Mouse (Mus musculus): ENCODE results near the gene Znhit2. TPM values are rescaled to one million over a fixed set of nuclear protein-coding genes. Genes with fewer than 3 reads are reported as not detected.

Znhit2 gene
- polyA plus RNA-seq, 1 experiment from 2014 or later, result 31.5 TPM

GRCm38 (mm10) chr19:6104476-6104875 lies 43.5 kb downstream of the Znhit2 start:
- ATAC-seq, result no peak
- no peaks in the 10 kb centered on the region for H3K9me3 ChIP-seq (ENCODE audit: control insufficient read depth, low read length)
- no peak overlapping the region for H3K4me3 ChIP-seq (ENCODE audit: low read length)
- H3K36me3 ChIP-seq (ENCODE audit: control insufficient read depth, insufficient read depth, low read length), result no peaks in the 10 kb centered on the region
- WGBS, result 84% methylated on average over 4 of the region's 4 CpGs
- no peaks in the 10 kb centered on the region for H3K27me3 ChIP-seq (replicated peaks; ENCODE audit: control insufficient read depth, insufficient read depth, low read length)
- H3K4me1 ChIP-seq (ENCODE audit: control insufficient read depth, insufficient read depth, low read depth, low read length), result no peaks in the 10 kb centered on the region
- no peak overlapping the region for H3K27ac ChIP-seq (ENCODE audit: low read depth, low read length)
- no peak overlapping the region for H3K9ac ChIP-seq (ENCODE audit: low read depth, low read length)
- no peak overlapping the region for H3K4me2 ChIP-seq (ENCODE audit: low read length)

- no peak within 1 kb of the TSS for H3K9ac ChIP-seq (ENCODE audit: low read depth, low read length)
- no peak within 1 kb of the TSS for H3K4me2 ChIP-seq (ENCODE audit: low read length)
- H3K4me3 ChIP-seq (ENCODE audit: low read length), result no peak within 1 kb of the TSS
- ATAC-seq, result no peak
- 83% methylated on average over 7 of the region's 7 CpGs for WGBS
- H3K36me3 ChIP-seq (ENCODE audit: control insufficient read depth, insufficient read depth, low read length), result no peaks in the 10 kb centered on the region
- no peaks in the 10 kb centered on the region for H3K9me3 ChIP-seq (ENCODE audit: control insufficient read depth, low read length)
- no peak within 1 kb of the TSS for H3K27ac ChIP-seq (ENCODE audit: low read depth, low read length)
- no peaks in the 10 kb centered on the region for H3K4me1 ChIP-seq (ENCODE audit: control insufficient read depth, insufficient read depth, low read depth, low read length)
- no peaks in the 10 kb centered on the region for H3K27me3 ChIP-seq (replicated peaks; ENCODE audit: control insufficient read depth, insufficient read depth, low read length)
Observed at GRCm38 (mm10) chr19:6105586-6105985, 44.6 kb downstream of the Znhit2 start, which contains the start of gene Naaladl1. Gene Naaladl1, plus strand, starts transcription at chr19:6105782.

Small RNA genes lying within 50 kb of the gene (microRNA-seq; reads per million reads assigned to microRNA genes)
- gene Mir6988, result not detected

Other genes with a start within 250 kb of the Znhit2 start
- gene Frmd8, start 185.9 kb upstream of the Znhit2 start, polyA plus RNA-seq (2015; fragmentation: Nextera tagmentation; extraction: Ambion mirVana), result 18.1 and 20.1 TPM in 2 replicates
- gene Slc25a45, start 183.4 kb upstream of the Znhit2 start, polyA plus RNA-seq (2015; fragmentation: Nextera tagmentation; extraction: Ambion mirVana), result 2.2 and 2.6 TPM in 2 replicates
- gene Tigd3, start 167.0 kb upstream of the Znhit2 start, polyA plus RNA-seq (2015; fragmentation: Nextera tagmentation; extraction: Ambion mirVana), result 10.0 and 10.2 TPM in 2 replicates
- 94.0 and 117 TPM in 2 replicates for gene Dpf2, start 148.2 kb upstream of the Znhit2 start, polyA plus RNA-seq (2015; fragmentation: Nextera tagmentation; extraction: Ambion mirVana)
- 22.2 and 23.4 TPM in 2 replicates for gene Cdc42ep2, start 136.4 kb upstream of the Znhit2 start, polyA plus RNA-seq (2015; fragmentation: Nextera tagmentation; extraction: Ambion mirVana)
- gene Pola2, start 97.0 kb upstream of the Znhit2 start, polyA plus RNA-seq (2015; fragmentation: Nextera tagmentation; extraction: Ambion mirVana), result 22.4 and 26.6 TPM in 2 replicates
- gene Slc22a20, start 75.0 kb upstream of the Znhit2 start, polyA plus RNA-seq (2015; fragmentation: Nextera tagmentation; extraction: Ambion mirVana), result not detected in 2 replicates
- 5.2 and 5.6 TPM in 2 replicates for gene Capn1, start 45.3 kb upstream of the Znhit2 start, polyA plus RNA-seq (2015; fragmentation: Nextera tagmentation; extraction: Ambion mirVana)
- gene Syvn1, start 14.6 kb upstream of the Znhit2 start, polyA plus RNA-seq (2015; fragmentation: Nextera tagmentation; extraction: Ambion mirVana), result 29.0 and 38.4 TPM in 2 replicates
- 62.4 and 68.8 TPM in 2 replicates for gene Mrpl49, start 3.4 kb upstream of the Znhit2 start, polyA plus RNA-seq (2015; fragmentation: Nextera tagmentation; extraction: Ambion mirVana)
- gene Fau, start 3.3 kb upstream of the Znhit2 start, polyA plus RNA-seq (2015; fragmentation: Nextera tagmentation; extraction: Ambion mirVana), result 471 and 479 TPM in 2 replicates
- 61.3 and 64.6 TPM in 2 replicates for gene Tm7sf2, start 7.2 kb downstream of the Znhit2 start, polyA plus RNA-seq (2015; fragmentation: Nextera tagmentation; extraction: Ambion mirVana)
- gene Vps51, start 16.0 kb downstream of the Znhit2 start, polyA plus RNA-seq (2015; fragmentation: Nextera tagmentation; extraction: Ambion mirVana), result 89.5 and 91.3 TPM in 2 replicates
- gene Tmem262, start 18.8 kb downstream of the Znhit2 start, polyA plus RNA-seq (2015; fragmentation: Nextera tagmentation; extraction: Ambion mirVana), result not detected in 2 replicates
- gene Gm28374, start 21.1 kb downstream of the Znhit2 start, polyA plus RNA-seq (2015; fragmentation: Nextera tagmentation; extraction: Ambion mirVana), result 1.2 and 1.5 TPM in 2 replicates
- 74.8 and 77.4 TPM in 2 replicates for gene Zfpl1, start 23.8 kb downstream of the Znhit2 start, polyA plus RNA-seq (2015; fragmentation: Nextera tagmentation; extraction: Ambion mirVana)
- 6.8 and 7.7 TPM in 2 replicates for gene Cdca5, start 23.8 kb downstream of the Znhit2 start, polyA plus RNA-seq (2015; fragmentation: Nextera tagmentation; extraction: Ambion mirVana)
- not detected in 2 replicates for gene AC131692.1, start 33.2 kb downstream of the Znhit2 start, polyA plus RNA-seq (2015; fragmentation: Nextera tagmentation; extraction: Ambion mirVana)
- gene Naaladl1, start 44.6 kb downstream of the Znhit2 start, polyA plus RNA-seq (2015; fragmentation: Nextera tagmentation; extraction: Ambion mirVana), result 0.41 and 0.43 TPM in 2 replicates
- gene Sac3d1, start 57.5 kb downstream of the Znhit2 start, polyA plus RNA-seq (2015; fragmentation: Nextera tagmentation; extraction: Ambion mirVana), result 48.5 and 53.9 TPM in 2 replicates
- gene Snx15, start 67.1 kb downstream of the Znhit2 start, polyA plus RNA-seq (2015; fragmentation: Nextera tagmentation; extraction: Ambion mirVana), result 64.3 and 66.9 TPM in 2 replicates
- not detected in 2 replicates for gene Batf2, start 79.8 kb downstream of the Znhit2 start, polyA plus RNA-seq (2015; fragmentation: Nextera tagmentation; extraction: Ambion mirVana)
- 154 and 162 TPM in 2 replicates for gene Arl2, start 80.4 kb downstream of the Znhit2 start, polyA plus RNA-seq (2015; fragmentation: Nextera tagmentation; extraction: Ambion mirVana)
- 0.10 TPM in 1 of 2 replicates, not detected in the other for gene Majin, start 123.2 kb downstream of the Znhit2 start, polyA plus RNA-seq (2015; fragmentation: Nextera tagmentation; extraction: Ambion mirVana)
- gene Gpha2, start 165.2 kb downstream of the Znhit2 start, polyA plus RNA-seq (2015; fragmentation: Nextera tagmentation; extraction: Ambion mirVana), result not detected in 2 replicates
- gene Ppp2r5b, start 174.7 kb downstream of the Znhit2 start, polyA plus RNA-seq (2015; fragmentation: Nextera tagmentation; extraction: Ambion mirVana), result 161 and 167 TPM in 2 replicates
- gene Atg2a, start 180.5 kb downstream of the Znhit2 start, polyA plus RNA-seq (2015; fragmentation: Nextera tagmentation; extraction: Ambion mirVana), result 11.7 and 16.7 TPM in 2 replicates
- gene Ehd1, start 215.5 kb downstream of the Znhit2 start, polyA plus RNA-seq (2015; fragmentation: Nextera tagmentation; extraction: Ambion mirVana), result 105 and 113 TPM in 2 replicates
- gene Cdc42bpg, start 245.3 kb downstream of the Znhit2 start, polyA plus RNA-seq (2015; fragmentation: Nextera tagmentation; extraction: Ambion mirVana), result 0.26 and 0.31 TPM in 2 replicates